Mouse (Mus musculus) heart, adult 2 months (tissue): ENCODE results near the gene Cpeb3.

Experiments used
- CTCF ChIP-seq: fragments of 200-600 bp; IDR thresholded peaks from 2 replicates; pipeline ENCODE4 v1.8.1; 2022; ENCODE audit warnings: antibody characterized with exemption, mild to moderate bottlenecking, moderate library complexity
- POLR2A ChIP-seq: fragments of 200-500 bp; IDR thresholded peaks from 2 replicates; pipeline ENCODE4 v1.6.1; 2011; ENCODE audit warnings: mild to moderate bottlenecking, low read depth, low read length, control low read depth; ENCODE audit not compliant: insufficient read depth

DNA sequence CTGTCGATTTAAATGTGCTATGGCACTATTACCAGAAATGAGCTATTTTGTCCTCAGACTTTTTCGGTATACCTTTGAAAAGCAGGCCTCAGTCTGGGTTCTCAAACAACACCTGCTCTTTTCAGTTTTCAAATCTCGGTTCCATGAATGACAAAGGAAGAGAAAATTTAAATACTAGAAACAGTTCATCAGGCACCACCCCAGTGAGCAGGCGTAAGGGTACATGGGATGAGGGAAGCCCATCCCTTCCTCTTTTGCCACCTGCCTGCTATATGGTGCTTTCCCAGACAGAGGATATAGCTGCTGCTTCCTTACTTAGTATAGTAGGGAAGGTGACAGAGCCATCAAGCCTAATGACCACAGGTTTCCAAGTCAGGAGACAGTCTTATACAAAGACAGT, 74.7 kb downstream of the Cpeb3 start:
- TF ChIP-seq CTCF (no peak), POLR2A (no peak)
